Mouse (Mus musculus): ENCODE measurements around the gene H2-Ob. TPM values are rescaled to one million over a fixed set of nuclear protein-coding genes. Genes with fewer than 3 reads are reported as not detected.

Gene H2-Ob
- polyA plus RNA-seq, 1 experiment from 2014 or later: 0.15 TPM

- no peak overlapping the region for H3K4me2 ChIP-seq
Measured at GRCm38 (mm10) chr17:34200772-34201505, 37.8 kb upstream of the H2-Ob start.

GRCm38 (mm10) chr17:34201506-34202055 lies 37.1 kb upstream of the H2-Ob start:
- peaks cover 83% of the 10 kb centered on the region for H3K27me3 ChIP-seq (replicated peaks)
- H3K27ac ChIP-seq (ENCODE audit: poor library complexity, severe bottlenecking): no peak overlapping the region
- no peak overlapping the region for H3K9ac ChIP-seq
- no peak for ATAC-seq (ENCODE audit: insufficient number of reproducible peaks, low FRiP score)
- peaks cover 21% of the 10 kb centered on the region for H3K4me1 ChIP-seq (replicated peaks)
- no peaks in the 10 kb centered on the region for H3K36me3 ChIP-seq
- WGBS: 58% methylated on average over 7 of the region's 7 CpGs
- H3K4me2 ChIP-seq: no peak overlapping the region
- H3K4me3 ChIP-seq: no peak overlapping the region
- H3K9me3 ChIP-seq (replicated peaks): no peaks in the 10 kb centered on the region

More at GRCm38 (mm10) chr17:34200772-34201505, 37.8 kb upstream of the H2-Ob start:
- no peaks in the 10 kb centered on the region for H3K36me3 ChIP-seq
- ATAC-seq (ENCODE audit: insufficient number of reproducible peaks, low FRiP score): no peak
- 85% methylated on average over 16 of the region's 16 CpGs for WGBS
- no peak overlapping the region for H3K27ac ChIP-seq (ENCODE audit: poor library complexity, severe bottlenecking)
- H3K4me1 ChIP-seq (replicated peaks): peaks cover 21% of the 10 kb centered on the region
- H3K4me3 ChIP-seq: no peak overlapping the region
- H3K27me3 ChIP-seq (replicated peaks): peaks cover 83% of the 10 kb centered on the region
- no peak overlapping the region for H3K9ac ChIP-seq
- no peaks in the 10 kb centered on the region for H3K9me3 ChIP-seq (replicated peaks)

GRCm38 (mm10) chr17:34202760-34203442 lies 35.8 kb upstream of the H2-Ob start:
- Histone ChIP-seq H3K27me3 (replicated peaks) (peaks cover 79% of the 10 kb centered on the region), H3K4me3 (no peak overlapping the region), H3K4me2 (no peak overlapping the region), H3K4me1 (replicated peaks) (peaks cover 17% of the 10 kb centered on the region), H3K9me3 (replicated peaks) (no peaks in the 10 kb centered on the region), H3K36me3 (no peaks in the 10 kb centered on the region), H3K27ac (ENCODE audit: poor library complexity, severe bottlenecking) (no peak overlapping the region), H3K9ac (no peak overlapping the region)
- 79% methylated on average over 4 of the region's 4 CpGs for WGBS
- peak; percentile 34; the same call in 1 of the 2 replicates for ATAC-seq (ENCODE audit: insufficient number of reproducible peaks, low FRiP score)

GRCm38 (mm10) chr17:34203444-34203843 lies 35.3 kb upstream of the H2-Ob start, which contains the start of gene Tap2:
Tap2 (plus strand) TSS chr17:34203527.
- WGBS: 61% methylated on average over 5 of the region's 5 CpGs
- no peak within 1 kb of the TSS for H3K27ac ChIP-seq (ENCODE audit: poor library complexity, severe bottlenecking)
- no peaks in the 10 kb centered on the region for H3K9me3 ChIP-seq (replicated peaks)
- peak within 1 kb of the TSS; percentile 73 for H3K9ac ChIP-seq
- H3K4me3 ChIP-seq: peak within 1 kb of the TSS; percentile 80
- H3K4me1 ChIP-seq (replicated peaks): peaks cover 12% of the 10 kb centered on the region
- no peaks in the 10 kb centered on the region for H3K36me3 ChIP-seq
- H3K4me2 ChIP-seq: peak within 1 kb of the TSS; percentile 97
- no peak for ATAC-seq (ENCODE audit: insufficient number of reproducible peaks, low FRiP score)
- peaks cover 77% of the 10 kb centered on the region for H3K27me3 ChIP-seq (replicated peaks)

GRCm38 (mm10) chr17:34204303-34205010 lies 34.2 kb upstream of the H2-Ob start:
- Histone ChIP-seq H3K9ac (peak overlapping the region; percentile 73), H3K4me3 (peak overlapping the region; percentile 80), H3K27ac (ENCODE audit: poor library complexity, severe bottlenecking) (no peak overlapping the region), H3K9me3 (replicated peaks) (peaks cover 1% of the 10 kb centered on the region; the same call in 1 of the 2 replicates), H3K27me3 (replicated peaks) (peaks cover 77% of the 10 kb centered on the region), H3K4me2 (peak overlapping the region; percentile 97), H3K4me1 (replicated peaks) (peaks cover 11% of the 10 kb centered on the region), H3K36me3 (no peaks in the 10 kb centered on the region)
- 0 out of 2 replicates have a peak, but pooled peaks have one; percentile 26 for ATAC-seq (ENCODE audit: insufficient number of reproducible peaks, low FRiP score)
- WGBS: 1% methylated on average over 44 of the region's 44 CpGs

- WGBS: 13% methylated on average over 18 of the region's 18 CpGs
- Histone ChIP-seq H3K36me3 (no peaks in the 10 kb centered on the region), H3K27ac (ENCODE audit: poor library complexity, severe bottlenecking) (no peak overlapping the region), H3K9ac (peak overlapping the region; percentile 73), H3K27me3 (replicated peaks) (peaks cover 80% of the 10 kb centered on the region), H3K4me2 (peak overlapping the region; percentile 97), H3K4me1 (replicated peaks) (peaks cover 11% of the 10 kb centered on the region), H3K4me3 (peak overlapping the region; percentile 80), H3K9me3 (replicated peaks) (peaks cover 6% of the 10 kb centered on the region; the same call in 1 of the 2 replicates)
- no peak for ATAC-seq (ENCODE audit: insufficient number of reproducible peaks, low FRiP score)
Measured at GRCm38 (mm10) chr17:34205021-34205745, 33.5 kb upstream of the H2-Ob start.

- Histone ChIP-seq H3K4me2 (peak overlapping the region; percentile 97), H3K27ac (ENCODE audit: poor library complexity, severe bottlenecking) (no peak overlapping the region), H3K27me3 (replicated peaks) (peaks cover 81% of the 10 kb centered on the region), H3K4me3 (no peak overlapping the region), H3K4me1 (replicated peaks) (peaks cover 11% of the 10 kb centered on the region), H3K9me3 (replicated peaks) (peaks cover 6% of the 10 kb centered on the region; the same call in 1 of the 2 replicates), H3K9ac (no peak overlapping the region), H3K36me3 (no peaks in the 10 kb centered on the region)
- WGBS: 17% methylated on average over 9 of the region's 9 CpGs
- ATAC-seq (ENCODE audit: insufficient number of reproducible peaks, low FRiP score): no peak
Measured at GRCm38 (mm10) chr17:34205746-34206176, 32.9 kb upstream of the H2-Ob start.

GRCm38 (mm10) chr17:34206731-34207130 lies 32.0 kb upstream of the H2-Ob start:
- Histone ChIP-seq H3K27ac (ENCODE audit: poor library complexity, severe bottlenecking) (no peak overlapping the region), H3K9me3 (replicated peaks) (peaks cover 6% of the 10 kb centered on the region; the same call in 1 of the 2 replicates), H3K4me1 (replicated peaks) (peaks cover 11% of the 10 kb centered on the region), H3K36me3 (no peaks in the 10 kb centered on the region), H3K4me2 (no peak overlapping the region), H3K27me3 (replicated peaks) (peaks cover 81% of the 10 kb centered on the region), H3K9ac (no peak overlapping the region), H3K4me3 (no peak overlapping the region)
- no peak for ATAC-seq (ENCODE audit: insufficient number of reproducible peaks, low FRiP score)
- WGBS: 84% methylated on average over 5 of the region's 5 CpGs

- peaks cover 11% of the 10 kb centered on the region for H3K4me1 ChIP-seq (replicated peaks)
- peaks cover 6% of the 10 kb centered on the region; the same call in 1 of the 2 replicates for H3K9me3 ChIP-seq (replicated peaks)
- 54% methylated on average over 3 of the region's 3 CpGs for WGBS
- peaks cover 86% of the 10 kb centered on the region for H3K27me3 ChIP-seq (replicated peaks)
- H3K36me3 ChIP-seq: no peaks in the 10 kb centered on the region
- ATAC-seq (ENCODE audit: insufficient number of reproducible peaks, low FRiP score): no peak
- H3K9ac ChIP-seq: no peak overlapping the region
- H3K27ac ChIP-seq (ENCODE audit: poor library complexity, severe bottlenecking): no peak overlapping the region
- no peak overlapping the region for H3K4me2 ChIP-seq
- H3K4me3 ChIP-seq: no peak overlapping the region
Measured at GRCm38 (mm10) chr17:34207456-34207855, 31.2 kb upstream of the H2-Ob start.

- Histone ChIP-seq H3K27ac (ENCODE audit: poor library complexity, severe bottlenecking) (no peak overlapping the region), H3K4me2 (no peak overlapping the region), H3K36me3 (no peaks in the 10 kb centered on the region), H3K27me3 (replicated peaks) (peaks cover 87% of the 10 kb centered on the region), H3K4me3 (no peak overlapping the region), H3K4me1 (replicated peaks) (peaks cover 11% of the 10 kb centered on the region), H3K9me3 (replicated peaks) (peaks cover 6% of the 10 kb centered on the region; the same call in 1 of the 2 replicates), H3K9ac (no peak overlapping the region)
- WGBS: 94% methylated on average over 9 of the region's 9 CpGs
- no peak for ATAC-seq (ENCODE audit: insufficient number of reproducible peaks, low FRiP score)
Measured at GRCm38 (mm10) chr17:34207866-34208265, 30.8 kb upstream of the H2-Ob start.

Data from heart, embryonic 12.5 days (tissue).